Mouse (Mus musculus) ES-Bruce4 (cell line): ENCODE results near the gene AB124611. TPM values are rescaled to one million over a fixed set of nuclear protein-coding genes. Genes with fewer than 3 reads are reported as not detected.
A peak's percentile ranks its signal among the peaks of the same experiment; 100 is the strongest.

Experiments
- H3K27ac ChIP-seq: 2 replicates; pipeline ENCODE4 v1.5.1; 2012; ENCODE audit warnings: low read length, inconsistent platforms; ENCODE audit not compliant: insufficient read depth
- H3K27me3 ChIP-seq: 2 replicates; pipeline ENCODE4 v1.6.1; 2012; ENCODE audit warnings: mild to moderate bottlenecking, low read length, inconsistent platforms; ENCODE audit not compliant: control insufficient read depth, poor library complexity, insufficient read depth, severe bottlenecking
- H3K36me3 ChIP-seq: 2 replicates; pipeline ENCODE4 v1.6.1; 2012; ENCODE audit warnings: inconsistent platforms, mild to moderate bottlenecking, low read length, moderate library complexity; ENCODE audit not compliant: control insufficient read depth, poor library complexity, insufficient read depth, severe bottlenecking
- H3K4me1 ChIP-seq: one replicate; pipeline ENCODE4 v1.8.1; 2011; ENCODE audit warnings: low read length; ENCODE audit not compliant: control insufficient read depth, insufficient read depth
- H3K4me3 ChIP-seq: 2 replicates; pipeline ENCODE4 v1.5.1; 2011; ENCODE audit warnings: low read depth, mild to moderate bottlenecking, low read length
- H3K9ac ChIP-seq: 2 replicates; pipeline ENCODE4 v1.6.1; 2012; ENCODE audit warnings: low read depth, mild to moderate bottlenecking, inconsistent platforms; ENCODE audit not compliant: poor library complexity, severe bottlenecking
- H3K9me3 ChIP-seq: replicated peaks from 2 replicates; pipeline ENCODE4 v1.6.1; 2012; ENCODE audit warnings: mild to moderate bottlenecking, low read length, inconsistent platforms; ENCODE audit not compliant: control insufficient read depth, poor library complexity, insufficient read depth, severe bottlenecking
- CTCF ChIP-seq: IDR thresholded peaks from one replicate; pipeline ENCODE4 v1.8.1; 2011; ENCODE audit warnings: low read depth, low read length
- EP300 ChIP-seq: IDR thresholded peaks from 2 replicates; pipeline ENCODE4 v1.6.1; 2011; ENCODE audit warnings: low read depth, low read length; ENCODE audit not compliant: insufficient read depth
- POLR2A ChIP-seq: IDR thresholded peaks from one replicate; pipeline ENCODE4 v1.8.1; 2011; ENCODE audit warnings: low read length; ENCODE audit not compliant: insufficient read depth
- polyA plus RNA-seq: library from polyadenylated mRNA; stranded (reverse); fragments of >200 nt; gene quantifications from 2 replicates; pipeline ENCODE4 v1.2.4, GENCODE M21; 2011; ENCODE audit warnings: low read depth; ENCODE audit not compliant: missing spikeins, insufficient read depth, insufficient read length

The AB124611 gene
- polyA plus RNA-seq, 1 experiment = not detected

DNA sequence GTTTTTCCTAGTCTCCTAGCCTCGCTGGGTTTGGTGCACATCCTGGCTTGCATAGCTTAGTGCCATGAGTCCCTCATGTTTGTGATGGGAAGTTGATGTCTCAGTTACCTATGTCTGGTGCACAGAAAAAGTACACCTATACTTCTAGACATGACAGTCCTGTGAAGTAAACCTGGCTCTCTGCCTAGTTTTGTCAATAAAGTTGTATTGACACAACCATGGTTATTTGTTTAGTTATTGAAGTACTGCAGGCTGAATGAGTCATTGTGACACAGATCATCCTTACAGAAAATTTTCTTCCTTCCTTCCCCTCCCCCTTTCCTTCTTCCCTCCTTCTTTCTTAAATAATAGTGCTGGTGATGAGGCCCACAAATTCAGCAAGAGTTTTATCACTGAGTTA, 38.4 kb downstream of the AB124611 start:
- TF ChIP-seq CTCF (no peak), POLR2A (no peak), EP300 (no peak)

DNA sequence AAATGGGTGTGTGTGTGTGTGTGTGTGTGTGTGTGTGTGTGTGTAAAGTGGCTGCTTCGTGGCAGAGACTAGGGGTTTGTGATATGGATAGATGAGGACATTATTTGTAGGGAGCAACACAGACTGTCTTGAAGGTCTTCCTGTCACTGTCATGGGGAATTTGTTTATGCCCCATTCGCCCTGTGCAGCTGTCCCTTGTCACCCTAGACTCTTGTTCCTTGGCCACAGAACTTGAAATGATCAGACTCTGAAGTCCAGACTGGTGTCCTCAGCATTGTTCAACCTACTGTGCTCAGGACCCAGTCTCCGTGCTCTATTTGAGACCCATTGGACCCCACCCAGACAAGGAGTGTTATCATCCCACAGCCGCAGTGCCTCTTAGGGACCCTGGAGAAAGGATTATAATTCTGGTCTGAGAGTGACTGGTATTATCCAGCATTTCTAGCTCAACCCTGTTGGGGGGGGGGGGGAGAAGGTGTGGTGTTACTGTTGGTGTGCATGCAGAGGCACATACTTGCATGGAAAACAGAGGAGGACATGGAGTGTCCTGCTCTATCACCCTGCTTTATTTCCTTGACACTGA, 39.1 kb downstream of the AB124611 start:
- H3K4me1 ChIP-seq = peaks cover 6% of the 10 kb centered on the region
- no peak overlapping the region for H3K4me3 ChIP-seq
- H3K36me3 ChIP-seq = peaks cover 10% of the 10 kb centered on the region
- H3K9ac ChIP-seq = no peak overlapping the region
- TF ChIP-seq POLR2A = no peak
- no peak for TF ChIP-seq CTCF
- TF ChIP-seq EP300 = no peak
- no peaks in the 10 kb centered on the region for H3K9me3 ChIP-seq
- H3K27me3 ChIP-seq = no peaks in the 10 kb centered on the region
- H3K27ac ChIP-seq = peak overlapping the region; percentile 36; the same call in 1 of the 2 replicates

More for the DNA sequence above, 38.4 kb downstream of the AB124611 start:
- peaks cover 6% of the 10 kb centered on the region for H3K4me1 ChIP-seq
- no peak overlapping the region for H3K27ac ChIP-seq
- H3K4me3 ChIP-seq = no peak overlapping the region
- H3K9ac ChIP-seq = no peak overlapping the region
- H3K27me3 ChIP-seq = no peaks in the 10 kb centered on the region
- peaks cover 5% of the 10 kb centered on the region for H3K36me3 ChIP-seq
- no peaks in the 10 kb centered on the region for H3K9me3 ChIP-seq

DNA sequence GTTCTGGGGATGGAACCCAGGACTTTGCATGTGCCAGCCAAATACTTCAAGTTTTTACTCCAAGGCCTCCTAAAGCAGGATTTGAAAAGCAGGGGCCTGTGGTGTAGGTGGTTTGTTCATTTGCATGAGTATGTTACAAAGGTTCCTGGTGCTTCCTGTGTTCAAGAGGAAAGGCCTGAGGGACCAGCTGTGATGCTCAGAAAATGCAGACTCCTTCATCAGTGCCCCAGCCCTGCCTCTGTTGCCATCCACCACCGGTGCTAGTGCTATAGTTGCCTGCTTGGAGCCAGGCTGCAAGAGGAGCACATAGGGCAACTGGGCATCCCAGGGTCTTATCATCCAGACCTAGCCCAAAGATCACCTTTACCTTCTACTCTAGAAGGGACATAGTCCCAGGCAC, 40.6 kb downstream of the AB124611 start:
- Histone ChIP-seq H3K27ac (no peak overlapping the region), H3K4me1 (peaks cover 6% of the 10 kb centered on the region), H3K27me3 (no peaks in the 10 kb centered on the region), H3K4me3 (no peak overlapping the region), H3K9me3 (no peaks in the 10 kb centered on the region), H3K36me3 (peaks cover 18% of the 10 kb centered on the region), H3K9ac (no peak overlapping the region)
- TF ChIP-seq POLR2A = no peak

DNA sequence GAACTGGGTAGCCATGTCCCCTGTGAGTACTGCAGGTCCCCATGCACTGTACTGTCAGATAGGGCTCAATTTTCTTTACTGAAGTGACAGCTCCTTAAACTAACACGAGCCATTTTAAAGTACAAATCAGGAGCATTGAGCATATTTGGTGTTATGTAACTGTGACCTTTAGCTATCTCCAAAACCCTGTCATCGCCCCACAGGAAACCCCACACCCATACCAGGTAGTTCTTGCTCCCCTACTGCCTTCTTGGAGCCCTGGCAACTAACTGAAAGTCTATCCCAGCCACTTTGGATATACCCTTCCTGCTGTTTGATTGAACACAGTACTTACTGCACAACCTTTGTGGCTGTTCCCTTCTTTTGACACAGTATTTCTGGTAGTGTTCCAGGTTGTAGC, 41.1 kb downstream of the AB124611 start:
- TF ChIP-seq POLR2A = no peak
- TF ChIP-seq CTCF = no peak
- TF ChIP-seq EP300 = no peak
- Histone ChIP-seq H3K36me3 (peaks cover 20% of the 10 kb centered on the region), H3K4me3 (no peak overlapping the region), H3K4me1 (peaks cover 6% of the 10 kb centered on the region), H3K9me3 (no peaks in the 10 kb centered on the region), H3K27ac (no peak overlapping the region), H3K27me3 (no peaks in the 10 kb centered on the region), H3K9ac (no peak overlapping the region)

DNA sequence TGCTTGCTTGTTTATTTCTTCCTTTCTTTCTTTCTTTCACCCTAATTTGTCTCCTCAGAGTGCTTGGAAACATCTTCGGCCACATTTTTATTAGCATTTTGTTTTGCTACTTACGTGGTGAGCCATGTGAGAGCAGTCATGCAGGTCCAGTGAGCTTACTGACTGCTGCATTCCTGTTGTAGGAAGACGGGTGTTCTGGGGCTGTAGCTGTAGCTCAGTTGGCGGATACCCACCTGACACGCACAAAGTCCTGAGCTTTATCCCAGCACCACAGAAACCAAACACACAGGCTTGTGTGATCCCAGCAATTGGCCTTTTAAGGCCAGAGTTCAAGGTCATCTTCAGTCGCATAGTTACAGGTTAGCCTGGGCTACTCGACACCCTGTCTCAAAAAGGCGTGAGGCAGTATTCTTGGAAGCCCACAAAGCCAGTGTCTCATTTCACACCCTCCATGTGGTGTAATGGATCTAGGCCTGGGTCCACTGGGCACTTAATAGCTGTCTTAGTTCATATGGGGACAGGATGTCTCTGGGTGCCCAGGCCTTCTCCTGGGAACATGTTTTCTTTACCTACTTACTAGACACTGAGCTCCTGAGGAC, 42.8 kb downstream of the AB124611 start:
- Histone ChIP-seq H3K36me3 (peaks cover 26% of the 10 kb centered on the region), H3K27me3 (no peaks in the 10 kb centered on the region), H3K4me3 (no peak overlapping the region), H3K9ac (no peak overlapping the region), H3K27ac (no peak overlapping the region), H3K9me3 (no peaks in the 10 kb centered on the region), H3K4me1 (peaks cover 6% of the 10 kb centered on the region)
- TF ChIP-seq POLR2A = no peak
- no peak for TF ChIP-seq CTCF
- TF ChIP-seq EP300 = no peak

DNA sequence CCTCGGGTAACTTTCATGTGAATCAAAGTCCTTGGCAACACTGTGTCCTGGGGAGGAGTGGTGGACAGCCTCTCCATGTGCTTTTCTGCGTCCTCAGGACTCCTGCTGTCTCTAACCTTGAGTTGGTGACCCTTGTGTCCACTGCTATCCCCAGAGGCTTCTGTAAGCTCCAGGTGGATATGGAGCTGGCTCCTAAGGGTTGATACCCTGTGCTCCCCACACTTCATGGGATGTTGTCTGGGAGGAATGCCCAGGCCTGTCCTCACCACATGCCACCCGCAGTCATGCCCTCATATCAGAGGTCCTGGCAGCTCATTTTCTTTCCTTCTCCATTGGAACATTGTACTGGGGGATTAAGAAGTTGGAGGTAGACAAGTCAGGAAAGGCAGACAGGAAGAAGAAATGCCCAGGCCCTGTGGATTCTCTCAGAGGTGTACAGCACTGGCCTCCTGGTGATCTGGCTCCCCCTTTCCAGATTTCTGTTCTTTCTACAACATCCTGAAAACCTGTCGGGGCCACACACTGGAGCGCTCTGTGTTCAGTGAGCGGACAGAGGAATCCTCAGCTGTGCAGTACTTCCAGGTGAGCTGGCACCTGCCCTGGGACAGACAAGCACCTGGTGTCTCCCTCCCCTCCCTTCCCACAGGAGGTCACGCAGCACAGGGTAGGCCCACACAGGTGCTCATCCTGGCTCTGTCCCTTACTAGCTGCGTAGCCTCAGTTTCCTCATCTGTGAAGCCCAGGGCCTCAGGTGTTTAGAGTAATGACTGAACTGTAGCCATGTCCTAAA, 48.2 kb downstream of the AB124611 start:
- Histone ChIP-seq H3K4me3 (no peak overlapping the region), H3K27me3 (no peaks in the 10 kb centered on the region), H3K36me3 (peaks cover 41% of the 10 kb centered on the region), H3K9ac (no peak overlapping the region), H3K27ac (peak overlapping the region; percentile 17; the same call in 1 of the 2 replicates), H3K9me3 (no peaks in the 10 kb centered on the region), H3K4me1 (no peaks in the 10 kb centered on the region)
- no peak for TF ChIP-seq CTCF
- no peak for TF ChIP-seq POLR2A
- TF ChIP-seq EP300 = no peak
